Mouse (Mus musculus) MEL (cell line): Measurements from ENCODE around the gene Fndc5. TPM values are rescaled to one million over a fixed set of nuclear protein-coding genes. Genes with fewer than 3 reads are reported as not detected.

Experiments
- DNase-seq: peaks from one replicate; pipeline ENCODE4 v3.0.0; 2011; ENCODE audit warnings: low read depth, low spot score
- H3K27ac ChIP-seq: 2 replicates; pipeline ENCODE4 v1.5.1; 2012; ENCODE audit warnings: low read depth, mild to moderate bottlenecking, control low read depth, low read length, moderate library complexity; ENCODE audit not compliant: control insufficient read depth
- H3K27me3 ChIP-seq, 2 experiments: fragments of 150-350 bp in 1 of 2; sonication (generic) in 1 of 2; 2 replicates each; pipeline ENCODE4 v1.6.1; 2012; ENCODE audit warnings: low read length in 2 of 2, mild to moderate bottlenecking in 2 of 2, improper control_type of control experiment in 1 of 2, moderate library complexity in 1 of 2; ENCODE audit not compliant: insufficient read depth in 2 of 2, control insufficient read depth in 1 of 2
- H3K36me3 ChIP-seq, 2 experiments: 2 replicates each; pipeline ENCODE4 v1.6.1; 2012 to 2014; ENCODE audit warnings: low read length in 2 of 2, improper control_type of control experiment in 1 of 2, inconsistent platforms in 1 of 2, mild to moderate bottlenecking in 1 of 2; ENCODE audit not compliant: insufficient read depth in 2 of 2, control insufficient read depth in 1 of 2
- H3K4me1 ChIP-seq, 2 experiments: fragments of 150-350 bp in 1 of 2; sonication (generic) in 1 of 2; 2 replicates each; pipeline ENCODE4 v1.6.1; 2012; ENCODE audit warnings: low read length in 2 of 2, improper control_type of control experiment in 1 of 2, mild to moderate bottlenecking in 1 of 2; ENCODE audit not compliant: insufficient read depth in 2 of 2, control insufficient read depth in 1 of 2
- H3K4me3 ChIP-seq, 2 experiments: fragments of 150-350 bp in 1 of 2; sonication (generic) in 1 of 2; 2 replicates each; pipeline ENCODE4 v1.5.1; 2012; ENCODE audit warnings: low read depth in 2 of 2, low read length in 2 of 2, mild to moderate bottlenecking in 2 of 2, moderate library complexity in 2 of 2, control low read depth in 1 of 2, improper control_type of control experiment in 1 of 2; ENCODE audit not compliant: control insufficient read depth in 1 of 2, insufficient read depth in 1 of 2
- H3K79me2 ChIP-seq: 2 replicates; pipeline ENCODE4 v1.6.1; 2012; ENCODE audit warnings: mild to moderate bottlenecking, low read length, moderate library complexity; ENCODE audit not compliant: control insufficient read depth, poor library complexity, insufficient read depth
- H3K9ac ChIP-seq: 2 replicates; pipeline ENCODE4 v1.6.1; 2012; ENCODE audit warnings: low read depth, mild to moderate bottlenecking, control low read depth, low read length, moderate library complexity; ENCODE audit not compliant: control insufficient read depth, poor library complexity, severe bottlenecking
- H3K9me3 ChIP-seq: fragments of 150-350 bp; sonication (generic); replicated peaks from 2 replicates; pipeline ENCODE4 v1.6.1; 2012; ENCODE audit warnings: mild to moderate bottlenecking, low read length, improper control_type of control experiment, moderate library complexity; ENCODE audit not compliant: insufficient read depth
- BHLHE40 ChIP-seq: IDR thresholded peaks from 2 replicates; pipeline ENCODE4 v1.6.1; 2012; ENCODE audit warnings: low read depth, mild to moderate bottlenecking, inconsistent platforms, low read length, improper control_type of control experiment, borderline replicate concordance
- CHD1 ChIP-seq: IDR thresholded peaks from 2 replicates; pipeline ENCODE4 v1.6.1; 2012; ENCODE audit warnings: low read depth, mild to moderate bottlenecking, inconsistent platforms, low read length, improper control_type of control experiment
- CTCF ChIP-seq, 3 experiments: IDR thresholded peaks in 2 of 3; conservative IDR thresholded peaks in 1 of 3; 2 replicates each; pipeline ENCODE4 v1.5.1; 2011 to 2012; ENCODE audit warnings: low read length in 3 of 3, low read depth in 2 of 3, mild to moderate bottlenecking in 2 of 3, improper control_type of control experiment in 1 of 3, inconsistent platforms in 1 of 3, mixed read lengths in 1 of 3, moderate library complexity in 1 of 3; ENCODE audit not compliant: control insufficient read depth in 1 of 3, insufficient read depth in 1 of 3, poor library complexity in 1 of 3, severe bottlenecking in 1 of 3
- E2F4 ChIP-seq: IDR thresholded peaks from 2 replicates; pipeline ENCODE4 v1.6.1; 2011; ENCODE audit warnings: low read depth, low read length, improper control_type of control experiment, borderline replicate concordance
- EP300 ChIP-seq, 2 experiments: IDR thresholded peaks; 2 replicates each; pipeline ENCODE4 v1.6.1; 2011; ENCODE audit warnings: improper control_type of control experiment in 2 of 2, low read length in 2 of 2, low read depth in 1 of 2, mild to moderate bottlenecking in 1 of 2
- GABPA ChIP-seq: IDR thresholded peaks from 2 replicates; pipeline ENCODE4 v1.6.1; 2012; ENCODE audit warnings: low read depth, mild to moderate bottlenecking, inconsistent platforms, low read length, improper control_type of control experiment, moderate library complexity
- GATA1 ChIP-seq: IDR thresholded peaks from 2 replicates; pipeline ENCODE4 v1.6.1; 2011; ENCODE audit warnings: low read depth, low read length, improper control_type of control experiment
- HCFC1 ChIP-seq: IDR thresholded peaks from 2 replicates; pipeline ENCODE4 v1.6.1; 2012; ENCODE audit warnings: low read depth, mild to moderate bottlenecking, inconsistent platforms, low read length, improper control_type of control experiment, moderate library complexity
- MEF2A ChIP-seq: IDR thresholded peaks from 2 replicates; pipeline ENCODE4 v1.6.1; 2014; ENCODE audit warnings: low read depth, mild to moderate bottlenecking, inconsistent platforms, low read length, improper control_type of control experiment; ENCODE audit not compliant: poor library complexity, insufficient replicate concordance, severe bottlenecking; ENCODE audit errors: extremely low read depth
- MXI1 ChIP-seq: IDR thresholded peaks from 2 replicates; pipeline ENCODE4 v1.6.1; 2011; ENCODE audit warnings: mild to moderate bottlenecking, low read depth, low read length, improper control_type of control experiment
- MYB ChIP-seq: IDR thresholded peaks from 2 replicates; pipeline ENCODE4 v1.6.1; 2011; ENCODE audit warnings: mild to moderate bottlenecking, low read depth, low read length, improper control_type of control experiment
- NELFE ChIP-seq: IDR thresholded peaks from 2 replicates; pipeline ENCODE4 v1.6.1; 2011; ENCODE audit warnings: low read depth, low read length, improper control_type of control experiment
- POLR2A ChIP-seq, 2 experiments: IDR thresholded peaks; 2 replicates each; pipeline ENCODE4 v1.6.1; 2011 to 2012; ENCODE audit warnings: low read length in 2 of 2, mild to moderate bottlenecking in 2 of 2, control low read depth in 1 of 2, improper control_type of control experiment in 1 of 2, low read depth in 1 of 2, moderate library complexity in 1 of 2; ENCODE audit not compliant: control insufficient read depth in 1 of 2, insufficient read depth in 1 of 2, poor library complexity in 1 of 2
- POLR2AphosphoS5 ChIP-seq: IDR thresholded peaks from 2 replicates; pipeline ENCODE4 v1.6.1; 2012; ENCODE audit warnings: low read depth, borderline replicate concordance, mild to moderate bottlenecking, inconsistent platforms, low read length, moderate library complexity, mixed read lengths
- RCOR1 ChIP-seq: IDR thresholded peaks from 2 replicates; pipeline ENCODE4 v1.6.1; 2012; ENCODE audit warnings: low read depth, mild to moderate bottlenecking, inconsistent platforms, low read length, improper control_type of control experiment
- SIN3A ChIP-seq: IDR thresholded peaks from 2 replicates; pipeline ENCODE4 v1.6.1; 2012; ENCODE audit warnings: low read length, improper control_type of control experiment, inconsistent platforms
- TAL1 ChIP-seq: IDR thresholded peaks from 2 replicates; pipeline ENCODE4 v1.6.1; 2012; ENCODE audit warnings: mild to moderate bottlenecking, inconsistent platforms, low read length, moderate library complexity, mixed read lengths
- USF1 ChIP-seq: IDR thresholded peaks from 2 replicates; pipeline ENCODE4 v1.6.1; 2014; ENCODE audit warnings: low read depth, mild to moderate bottlenecking, inconsistent platforms, low read length, improper control_type of control experiment, moderate library complexity
- USF2 ChIP-seq, 2 experiments: IDR thresholded peaks; 2 replicates each; pipeline ENCODE4 v1.6.1; 2011 to 2012; ENCODE audit warnings: improper control_type of control experiment in 2 of 2, low read length in 2 of 2, borderline replicate concordance in 1 of 2, inconsistent platforms in 1 of 2, low read depth in 1 of 2, mild to moderate bottlenecking in 1 of 2; ENCODE audit not compliant: insufficient read depth in 1 of 2
- ZKSCAN1 ChIP-seq: IDR thresholded peaks from 2 replicates; pipeline ENCODE4 v1.6.1; 2012; ENCODE audit warnings: low read depth, mild to moderate bottlenecking, inconsistent platforms, low read length, improper control_type of control experiment, moderate library complexity
- polyA plus RNA-seq, 2 experiments: library from polyadenylated mRNA; stranded (reverse) in 1 of 2; unstranded in 1 of 2; fragments of >175 nt in 1 of 2; fragments of >200 nt in 1 of 2; gene quantifications; 2 replicates each; pipeline versions ENCODE4 v1.2.1 to v1.2.4; 2012; ENCODE audit warnings: low replicate concordance in 2 of 2, low read depth in 1 of 2; ENCODE audit not compliant: insufficient read length in 2 of 2, insufficient read depth in 1 of 2, missing spikeins in 1 of 2
- total RNA-seq: library from RNA; depleted of rRNA; stranded (reverse); fragments of 300-350 nt; gene quantifications from 2 replicates; pipeline ENCODE4 v1.2.3, GENCODE M21; 2012

Gene Fndc5
- total and polyA plus RNA-seq, 3 experiments, result 15.8 to 123 (median 35.9) TPM

DNA sequence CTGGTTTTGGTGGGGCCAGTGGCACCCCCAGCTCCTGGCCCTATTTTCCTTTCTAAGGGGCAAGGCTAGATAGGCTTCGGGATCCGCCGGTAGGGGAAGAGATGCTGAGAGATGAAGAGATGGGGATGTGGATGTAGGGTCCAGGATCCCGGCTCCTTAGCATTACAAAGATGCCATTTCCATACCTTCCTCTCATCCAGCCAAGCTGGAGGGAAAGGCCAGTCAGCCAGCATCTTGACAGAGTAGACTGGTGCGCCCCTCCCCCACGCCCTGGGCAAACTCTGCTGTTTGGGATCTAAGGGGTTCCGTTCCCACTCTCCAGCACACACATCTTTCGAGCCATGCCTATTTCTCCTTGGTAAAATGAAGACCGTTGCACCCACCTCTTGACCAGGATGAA, 30.7 kb upstream of the Fndc5 start:
- Histone ChIP-seq H3K4me1 (no peaks in the 10 kb centered on the region), H3K27me3 (peaks cover 0 to 2% of the 10 kb centered on the region in 2 experiments; a peak in 1 of 4 replicates), H3K36me3 (no peaks in the 10 kb centered on the region), H3K27ac (no peak overlapping the region), H3K9me3 (no peaks in the 10 kb centered on the region), H3K79me2 (no peaks in the 10 kb centered on the region), H3K9ac (no peak overlapping the region), H3K4me3 (no peak overlapping the region)
- TF ChIP-seq E2F4 (no peak), ZKSCAN1 (no peak), USF2 (IDR thresholded peaks at IDR 0.05; ENCODE audit: borderline replicate concordance in 1 of 2, insufficient read depth in 1 of 2, low read depth in 1 of 2, low read length in 2 of 2) (no peak), BHLHE40 (no peak), USF1 (no peak), HCFC1 (no peak)
- no peak for DNase-seq

DNA sequence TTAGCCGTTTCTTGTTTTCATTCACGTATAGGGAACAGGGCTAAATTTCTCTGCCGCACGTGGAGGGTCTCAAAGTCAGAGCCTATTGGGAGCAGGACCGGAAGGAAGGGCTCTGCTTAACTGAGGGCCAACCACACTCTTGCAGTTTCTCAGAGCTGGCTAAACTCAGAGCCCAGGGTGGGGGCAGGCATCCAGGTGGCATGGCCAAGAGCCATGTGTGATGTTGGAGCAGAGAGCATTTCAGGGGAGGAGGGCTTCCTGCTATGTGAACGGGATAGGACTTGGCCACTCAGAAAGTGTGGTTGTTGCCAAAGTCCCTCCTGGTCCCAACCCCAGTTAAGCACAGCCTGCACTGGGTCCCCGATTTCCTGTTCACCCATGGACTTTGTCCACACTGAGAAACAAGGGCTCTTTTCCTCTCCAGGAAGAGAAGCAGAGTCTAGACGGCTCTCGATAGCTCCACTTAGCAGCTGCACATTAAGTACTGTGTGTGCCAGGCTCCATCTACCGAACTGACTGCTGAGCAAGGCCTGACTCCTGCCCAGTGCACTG, 29.4 kb upstream of the Fndc5 start:
- Histone ChIP-seq H3K27ac (no peak overlapping the region), H3K9ac (no peak overlapping the region), H3K4me3 (no peak overlapping the region), H3K27me3 (peaks cover 0 to 2% of the 10 kb centered on the region in 2 experiments; a peak in 1 of 4 replicates), H3K36me3 (no peaks in the 10 kb centered on the region), H3K79me2 (no peaks in the 10 kb centered on the region), H3K9me3 (no peaks in the 10 kb centered on the region), H3K4me1 (no peaks in the 10 kb centered on the region)
- TF ChIP-seq RCOR1 (no peak), CTCF (IDR thresholded peaks at IDR 0.05 in 2 of 3, conservative IDR thresholded peaks at IDR 0.05 in 1 of 3; ENCODE audit: control insufficient read depth in 1 of 3, insufficient read depth in 1 of 3, low read depth in 2 of 3, low read length in 3 of 3, poor library complexity in 1 of 3, severe bottlenecking in 1 of 3) (no peak)
- no peak for DNase-seq

DNA sequence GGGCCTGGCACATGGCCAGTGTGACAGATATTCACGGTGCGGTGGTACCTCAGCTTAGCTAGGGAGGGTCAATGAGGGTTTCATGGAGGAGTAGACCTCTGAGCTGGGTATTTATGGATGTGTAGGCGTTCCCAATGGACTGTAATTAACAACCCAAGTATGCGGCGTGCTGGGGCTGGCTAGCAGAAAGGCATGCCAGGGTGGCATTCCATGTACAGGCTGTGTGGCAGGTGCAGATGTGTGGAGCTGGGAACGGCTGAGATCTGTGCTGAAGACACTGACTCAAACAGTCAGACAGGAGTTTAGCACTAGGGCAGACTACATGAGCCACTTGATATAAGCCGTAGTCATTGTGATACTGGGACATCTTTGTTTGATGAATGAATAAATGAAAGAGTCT, 28.2 kb upstream of the Fndc5 start:
- no peak overlapping the region for H3K27ac ChIP-seq
- no peak for TF ChIP-seq EP300 (IDR thresholded peaks at IDR 0.05; ENCODE audit: low read depth in 1 of 2, low read length in 2 of 2)
- no peak for TF ChIP-seq TAL1
- TF ChIP-seq POLR2A (IDR thresholded peaks at IDR 0.05; ENCODE audit: control insufficient read depth in 1 of 2, insufficient read depth in 1 of 2, low read depth in 1 of 2, low read length in 2 of 2, poor library complexity in 1 of 2), result no peak
- TF ChIP-seq POLR2AphosphoS5, result no peak
- no peak for TF ChIP-seq GATA1
- TF ChIP-seq NELFE, result no peak
- TF ChIP-seq MYB, result no peak
- TF ChIP-seq CHD1, result no peak
- TF ChIP-seq MXI1, result no peak
- no peak for TF ChIP-seq SIN3A
- TF ChIP-seq MEF2A, result no peak
- TF ChIP-seq GABPA, result no peak
- TF ChIP-seq, all 39 proteins: peak for 0
- no peaks in the 10 kb centered on the region for H3K36me3 ChIP-seq
- no peak overlapping the region for H3K9ac ChIP-seq
- no peaks in the 10 kb centered on the region for H3K9me3 ChIP-seq
- no peak overlapping the region for H3K4me3 ChIP-seq
- peaks cover 0 to 2% of the 10 kb centered on the region in 2 experiments; a peak in 1 of 4 replicates for H3K27me3 ChIP-seq
- no peak for DNase-seq
- no peaks in the 10 kb centered on the region for H3K4me1 ChIP-seq
- H3K79me2 ChIP-seq, result no peaks in the 10 kb centered on the region
